Mouse (Mus musculus) heart, adult 18-20 months (tissue): ENCODE measurements around the gene Pqbp1. TPM values are rescaled to one million over a fixed set of nuclear protein-coding genes. Genes with fewer than 3 reads are reported as not detected.
"Not testable (repeated sequence)": the region's sequence is repeated elsewhere in the genome, so short reads cannot be mapped to it uniquely, and the experiment has no call there.

Experiments used
- DNase-seq, 2 experiments: peaks; one replicate each; pipeline ENCODE4 v3.0.0; 2021 to 2022; ENCODE audit warnings: mixed read lengths in 1 of 2
- long read RNA-seq, 2 experiments: library from polyadenylated mRNA; stranded (forward); transcript quantifications; one replicate each; pipeline ENCODE4 v2.0.0; 2021
- total RNA-seq, 2 experiments: library from RNA; stranded (reverse); gene quantifications; 2 replicates each; pipeline ENCODE4 v1.2.3; 2021

Gene Pqbp1
- total RNA-seq: 10 to 100 TPM; 21.3 to 23.5 TPM
- long read RNA-seq, experiment 1, transcript Pqbp1-203 (7 exons, 1,148 nt): major isoform, 5 of 11 reads
- long read RNA-seq, experiment 1, transcript Pqbp1-201 (7 exons, 1,104 nt): major isoform, 5 of 11 reads
- long read RNA-seq, experiment 1, partial matches to known transcripts: 0 of 11 reads
- long read RNA-seq, experiment 1, other reads (novel, unspliced or antisense): 1 of 11 reads
- long read RNA-seq, experiment 2, partial matches to known transcripts: 1 of 9 reads
- long read RNA-seq, experiment 2, other reads (novel, unspliced or antisense): 2 of 9 reads

DNA sequence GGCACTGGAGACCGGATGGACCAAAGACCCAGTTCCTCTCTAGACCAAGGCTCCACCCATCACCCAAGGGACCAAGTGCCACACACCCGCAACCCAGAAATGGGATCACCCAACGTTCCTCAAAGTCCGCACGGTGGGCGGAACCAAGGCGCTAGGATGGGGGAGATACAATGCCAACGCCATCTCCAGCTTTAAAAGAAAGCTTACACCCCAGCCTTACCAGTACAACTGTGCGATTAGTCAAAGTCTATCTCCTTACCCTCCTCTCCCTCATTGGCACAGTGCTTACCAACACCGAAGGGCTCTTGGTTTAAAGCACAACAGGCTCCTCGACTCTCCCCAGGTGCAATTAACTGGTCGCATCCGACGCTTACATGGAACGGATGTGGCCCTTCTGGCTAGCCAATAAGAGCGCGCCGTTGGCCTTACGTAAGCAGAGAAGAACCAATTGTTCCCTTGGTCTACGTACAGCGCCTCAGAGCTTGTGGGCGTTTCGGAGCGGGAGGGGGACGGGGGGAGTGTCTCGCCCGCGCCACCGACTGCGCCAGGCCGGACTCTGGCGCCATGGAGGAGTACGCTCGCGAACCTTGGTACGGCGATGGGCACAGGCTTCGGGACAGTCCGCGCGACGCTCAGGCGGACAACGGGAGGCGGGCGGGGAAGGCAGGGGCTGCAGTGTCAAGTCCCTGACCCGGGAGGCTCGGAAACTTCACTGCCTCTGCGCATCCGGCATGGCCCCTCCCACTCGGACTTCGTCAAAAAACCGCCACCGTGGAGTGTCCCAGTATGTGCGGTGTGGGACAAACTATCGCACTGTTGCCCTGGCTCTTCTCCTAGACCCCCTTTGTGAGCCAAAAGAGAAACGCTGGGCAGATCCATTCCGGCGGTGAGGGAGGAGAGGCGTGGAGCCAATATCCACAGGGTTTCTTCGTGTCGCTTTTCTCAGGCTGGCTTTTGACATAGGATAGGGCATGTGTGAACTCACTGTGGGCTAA is at the start of gene Pqbp1, which contains the start of gene Timm17b:
Gene Pqbp1, minus strand, starts transcription at position 390 of the 995 bp plus-strand sequence.
Gene Timm17b, plus strand, starts transcription at position 478 of the 995 bp plus-strand sequence.
- peak; percentile 88 to 94 for DNase-seq

GRCm38 (mm10) chrX:7947900-7948492 is 48.9 kb upstream of the Pqbp1 start:
- peak; percentile 94 to 97 for DNase-seq

GRCm38 (mm10) chrX:7947108-7947899 is 48.2 kb upstream of the Pqbp1 start, which contains the start of gene Hdac6:
Hdac6 (minus strand) TSS chrX:7947889.
- peak in 1 of 2 experiments; percentile 10 for DNase-seq

DNA sequence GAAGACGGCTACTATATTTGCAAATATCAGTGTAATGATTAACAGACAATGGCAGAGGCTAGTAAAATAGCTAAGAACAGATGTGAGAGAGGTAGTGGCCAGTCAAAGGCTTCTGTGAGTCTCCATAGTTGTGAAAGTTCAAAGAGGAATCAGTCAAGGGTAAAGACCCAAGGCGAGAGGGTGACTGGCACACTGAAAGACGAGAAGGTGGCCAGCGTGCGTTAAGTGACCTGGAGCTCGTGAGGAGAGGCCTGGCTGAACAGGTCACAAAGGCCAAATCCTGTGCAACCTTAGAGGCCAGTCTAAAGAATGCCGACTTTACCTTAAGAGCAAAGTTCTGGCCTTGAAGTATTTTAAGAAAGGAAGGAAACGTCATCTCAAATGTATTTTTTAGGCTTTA is 46.5 kb upstream of the Pqbp1 start:
- DNase-seq: no peak

- DNase-seq: no peak
These were observed 38.6 kb upstream of the Pqbp1 start for GRCm38 (mm10) chrX:7937667-7938066.

GRCm38 (mm10) chrX:7936874-7937273 is 37.8 kb upstream of the Pqbp1 start:
- no peak for DNase-seq

GRCm38 (mm10) chrX:7928270-7928790 is 29.3 kb upstream of the Pqbp1 start, which contains the start of gene Eras:
Eras (minus strand) TSS chrX:7928607.
- no peak for DNase-seq

- no peak for DNase-seq
These were observed 28.0 kb upstream of the Pqbp1 start for GRCm38 (mm10) chrX:7927116-7927515.

- DNase-seq: no peak
These were observed 27.2 kb upstream of the Pqbp1 start for GRCm38 (mm10) chrX:7926266-7926665.

GRCm38 (mm10) chrX:7922032-7922431 is 23.0 kb upstream of the Pqbp1 start:
- no peak for DNase-seq

DNA sequence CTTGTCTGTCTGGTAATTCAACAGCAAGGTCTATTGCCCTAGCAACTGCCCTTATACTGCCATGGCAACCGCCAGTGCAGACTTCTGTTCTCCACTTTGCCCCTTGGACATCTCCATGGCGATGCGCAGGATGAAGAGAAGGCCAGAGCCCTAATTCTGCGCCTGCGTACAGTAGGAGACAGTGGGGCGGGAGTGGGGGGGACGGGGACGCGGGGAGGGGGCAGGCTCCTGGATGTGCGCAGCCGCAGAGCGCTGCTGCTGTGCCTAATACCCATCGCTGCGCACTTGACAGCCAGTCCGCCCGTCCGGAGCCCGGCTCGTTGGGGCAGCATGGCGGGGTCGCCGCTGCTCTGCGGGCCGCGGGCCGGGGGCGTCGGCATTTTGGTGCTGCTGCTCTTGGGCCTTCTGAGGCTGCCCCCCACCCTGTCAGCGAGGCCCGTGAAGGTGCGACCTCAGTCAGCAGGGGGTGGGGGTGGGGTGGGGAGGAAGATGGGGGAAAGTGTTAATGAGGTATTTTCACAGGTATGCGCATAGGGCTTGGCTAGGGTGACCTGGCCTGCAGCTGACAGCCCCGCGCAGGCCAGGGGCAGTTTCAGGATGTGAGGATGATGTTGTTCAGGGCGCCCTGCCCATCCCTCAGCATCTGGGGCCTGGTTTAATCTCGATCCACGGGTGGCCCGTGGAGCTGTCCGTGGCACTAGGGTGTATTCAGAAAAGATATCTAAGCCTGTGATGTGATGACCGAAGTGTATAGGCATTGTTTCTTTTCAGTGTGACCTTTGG is 20.7 kb upstream of the Pqbp1 start, which contains the start of gene Pcsk1n:
Gene Pcsk1n, plus strand, starts transcription at position 222 of the 783 bp plus-strand sequence.
- no peak for DNase-seq

DNA sequence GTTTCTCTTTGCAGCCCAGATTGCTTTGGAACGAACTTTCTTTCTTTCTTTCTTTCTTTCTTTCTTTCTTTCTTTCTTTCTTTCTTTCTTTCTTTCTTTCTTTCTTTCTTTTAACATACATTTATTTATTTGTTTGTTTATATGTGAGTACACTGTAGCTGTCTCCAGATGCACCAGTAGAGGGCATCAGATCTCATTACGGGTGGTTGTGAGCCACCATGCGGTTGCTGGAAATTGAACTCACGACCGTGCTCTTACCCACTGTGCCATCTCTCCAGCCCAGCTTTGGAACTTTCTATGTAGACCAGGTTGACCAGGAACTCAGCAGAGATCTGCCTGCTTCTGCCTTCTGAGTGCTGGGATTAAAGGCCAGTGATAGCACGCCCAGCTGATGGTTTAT is 18.9 kb upstream of the Pqbp1 start:
- DNase-seq: not testable (repeated sequence)

GRCm38 (mm10) chrX:7915669-7916068 is 16.6 kb upstream of the Pqbp1 start:
- DNase-seq: peak in 1 of 2 experiments; percentile 28

DNA sequence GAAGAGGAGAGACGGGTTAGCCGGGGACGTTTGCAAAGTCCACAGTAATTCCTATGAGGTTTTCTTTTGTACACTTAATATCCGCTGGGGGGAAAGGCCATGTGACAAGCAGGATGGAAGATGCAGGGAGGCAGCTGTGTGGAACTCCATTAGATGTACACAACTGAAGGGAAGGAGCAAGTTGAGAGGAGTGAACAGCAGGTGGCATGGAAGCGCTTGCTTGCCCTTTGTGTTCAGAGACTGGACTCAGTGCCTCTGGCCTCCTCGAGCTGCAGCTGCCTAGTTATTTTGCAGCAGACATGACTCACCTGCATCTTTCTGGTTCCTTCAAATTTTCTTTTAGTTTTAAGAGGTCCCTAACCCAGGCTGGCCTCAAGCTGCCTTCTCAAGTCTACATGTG is 11.4 kb upstream of the Pqbp1 start:
- DNase-seq: no peak

GRCm38 (mm10) chrX:7909242-7909641 is 10.2 kb upstream of the Pqbp1 start, which contains the start of gene Gm10490:
Gm10490 (plus strand) TSS chrX:7909542.
- DNase-seq: not testable (repeated sequence)

GRCm38 (mm10) chrX:7907735-7908134 is 8.7 kb upstream of the Pqbp1 start, which contains the start of gene Gm10491:
Gm10491 (minus strand) TSS chrX:7907835.
- DNase-seq: no peak

DNA sequence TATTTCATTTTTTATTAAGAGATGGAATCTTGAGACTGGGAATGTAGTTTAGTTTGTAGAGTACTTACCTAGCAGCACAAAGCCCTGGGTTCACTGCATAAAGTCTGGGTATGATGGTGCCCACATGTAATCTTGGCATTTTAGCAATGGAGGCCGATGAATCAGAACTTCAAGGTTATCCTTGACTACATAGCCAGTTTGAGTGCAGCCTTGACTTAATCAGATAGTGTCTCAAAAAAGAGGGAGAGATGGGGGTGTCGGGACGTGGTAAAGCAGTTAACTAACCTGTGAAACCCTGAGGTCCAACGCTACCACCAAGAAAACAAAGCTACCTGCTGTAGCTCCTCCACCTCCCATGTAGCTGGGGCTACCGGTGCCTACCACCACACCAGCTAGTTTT is 5.4 kb upstream of the Pqbp1 start:
- DNase-seq: no peak

GRCm38 (mm10) chrX:7898211-7898610 is 858 bp downstream of the Pqbp1 start:
- DNase-seq: no peak

GRCm38 (mm10) chrX:7883841-7884567 is 15.1 kb downstream of the Pqbp1 start, which contains the start of gene Slc35a2:
Slc35a2 (plus strand) TSS chrX:7884028.
- DNase-seq: peak; percentile 94 to 95
